Mouse (Mus musculus): ENCODE results near the gene Cep112. TPM values are rescaled to one million over a fixed set of nuclear protein-coding genes. Genes with fewer than 3 reads are reported as not detected.

Cep112 gene
- polyA plus RNA-seq, 1 experiment from 2014 or later, result 17.4 TPM

DNA sequence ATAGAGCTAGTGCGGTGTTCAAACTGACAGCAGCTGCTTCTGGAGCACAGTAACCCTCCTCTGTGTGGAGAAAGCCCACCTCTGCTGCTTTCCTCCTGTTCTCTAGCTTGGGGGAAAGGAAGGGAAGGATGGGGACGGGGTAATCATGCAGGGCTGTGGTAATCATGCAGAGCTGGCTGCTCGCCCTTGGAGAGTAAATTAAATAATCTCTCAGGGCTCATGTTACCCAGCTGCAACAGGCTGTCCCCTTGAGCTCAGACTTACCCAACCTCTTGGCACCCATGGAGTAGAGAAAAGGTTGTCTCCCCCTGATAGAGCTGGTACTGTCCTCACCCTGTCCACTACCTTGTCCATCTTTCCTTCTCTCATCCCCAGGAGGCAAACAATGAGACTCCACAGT, 345.1 kb downstream of the Cep112 start:
- Histone ChIP-seq H3K4me1 (ENCODE audit: control insufficient read depth, insufficient read depth, low read length) (peaks cover 8% of the 10 kb centered on the region; the same call in 1 of the 2 replicates), H3K27ac (replicated peaks; ENCODE audit: low read depth, low read length) (no peak overlapping the region), H3K9ac (ENCODE audit: low read depth, low read length) (no peak overlapping the region), H3K9me3 (ENCODE audit: control insufficient read depth, low read length) (no peaks in the 10 kb centered on the region), H3K4me2 (ENCODE audit: low read depth, low read length) (no peak overlapping the region), H3K27me3 (replicated peaks; ENCODE audit: control insufficient read depth, insufficient read depth, low read length) (no peaks in the 10 kb centered on the region), H3K4me3 (ENCODE audit: low read depth, low read length) (no peak overlapping the region), H3K36me3 (ENCODE audit: control insufficient read depth, insufficient read depth, low read length) (no peaks in the 10 kb centered on the region)
- WGBS, result 30% methylated on average over 3 of the region's 3 CpGs
- ATAC-seq (ENCODE audit: low read depth), result peak; percentile 74
- peak; percentile 64 for DNase-seq (ENCODE audit: low spot score)

DNA sequence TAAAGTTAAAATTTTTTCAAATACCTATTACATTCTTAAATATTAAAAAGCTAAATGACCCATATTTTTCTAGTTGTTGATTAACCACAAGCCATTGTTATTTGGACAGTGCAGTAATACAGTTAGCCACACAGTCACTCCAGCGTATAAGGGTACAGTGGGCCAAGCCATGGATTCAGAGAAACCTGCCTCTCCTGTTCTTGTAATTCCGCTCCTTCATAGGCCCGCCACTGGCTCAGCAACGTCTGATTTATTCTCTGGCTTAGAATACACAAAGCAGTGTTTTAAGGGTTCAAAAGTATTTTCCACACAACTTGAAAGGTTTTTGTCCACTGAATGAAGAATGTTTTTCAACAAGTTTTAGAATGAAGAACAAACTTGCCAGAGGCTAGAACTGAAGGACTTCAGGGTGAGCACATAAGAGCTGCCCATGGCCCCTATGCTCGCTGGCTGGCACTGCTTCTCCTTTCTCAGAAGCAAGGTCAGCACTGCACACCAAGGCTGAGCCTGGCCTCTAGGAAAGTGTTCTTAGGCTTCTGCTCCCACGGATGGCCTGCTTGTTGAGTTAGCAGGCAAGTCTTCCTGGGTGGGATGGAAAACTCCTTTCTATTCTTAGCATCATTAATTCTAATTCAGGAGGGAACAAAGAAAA, 349.2 kb downstream of the Cep112 start:
- Histone ChIP-seq H3K9me3 (ENCODE audit: control insufficient read depth, low read length) (no peaks in the 10 kb centered on the region), H3K36me3 (ENCODE audit: control insufficient read depth, insufficient read depth, low read length) (no peaks in the 10 kb centered on the region), H3K27ac (replicated peaks; ENCODE audit: low read depth, low read length) (no peak overlapping the region), H3K4me3 (ENCODE audit: low read depth, low read length) (no peak overlapping the region), H3K4me2 (ENCODE audit: low read depth, low read length) (no peak overlapping the region), H3K27me3 (replicated peaks; ENCODE audit: control insufficient read depth, insufficient read depth, low read length) (no peaks in the 10 kb centered on the region), H3K9ac (ENCODE audit: low read depth, low read length) (no peak overlapping the region), H3K4me1 (ENCODE audit: control insufficient read depth, insufficient read depth, low read length) (peaks cover 8% of the 10 kb centered on the region; the same call in 1 of the 2 replicates)
- WGBS, result 57% methylated on average over 6 of the region's 6 CpGs
- ATAC-seq (ENCODE audit: low read depth) (no peak), DNase-seq (ENCODE audit: low spot score) (no peak)

DNA sequence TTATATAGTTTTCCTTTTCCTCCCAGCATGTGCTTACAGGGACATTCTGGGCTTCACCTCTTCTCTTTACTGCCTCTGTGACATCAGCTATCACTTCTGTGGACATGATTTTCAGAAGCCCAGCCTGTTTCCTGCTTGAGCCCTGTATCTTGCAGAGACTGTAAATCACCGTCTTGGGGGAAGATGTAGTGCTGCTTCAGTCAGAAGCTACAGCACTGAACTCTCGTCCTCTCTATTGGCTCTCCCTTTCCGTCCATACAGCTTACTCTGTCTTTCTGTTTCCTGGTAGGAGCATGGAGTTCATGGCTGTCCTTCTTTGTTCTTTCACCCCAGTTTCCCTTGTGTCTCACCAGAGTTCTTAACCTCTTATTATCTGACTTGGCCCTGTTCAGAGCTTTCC, 352.2 kb downstream of the Cep112 start:
- no peak for ATAC-seq (ENCODE audit: low read depth)
- 64% methylated on average over 3 of the region's 3 CpGs for WGBS

DNA sequence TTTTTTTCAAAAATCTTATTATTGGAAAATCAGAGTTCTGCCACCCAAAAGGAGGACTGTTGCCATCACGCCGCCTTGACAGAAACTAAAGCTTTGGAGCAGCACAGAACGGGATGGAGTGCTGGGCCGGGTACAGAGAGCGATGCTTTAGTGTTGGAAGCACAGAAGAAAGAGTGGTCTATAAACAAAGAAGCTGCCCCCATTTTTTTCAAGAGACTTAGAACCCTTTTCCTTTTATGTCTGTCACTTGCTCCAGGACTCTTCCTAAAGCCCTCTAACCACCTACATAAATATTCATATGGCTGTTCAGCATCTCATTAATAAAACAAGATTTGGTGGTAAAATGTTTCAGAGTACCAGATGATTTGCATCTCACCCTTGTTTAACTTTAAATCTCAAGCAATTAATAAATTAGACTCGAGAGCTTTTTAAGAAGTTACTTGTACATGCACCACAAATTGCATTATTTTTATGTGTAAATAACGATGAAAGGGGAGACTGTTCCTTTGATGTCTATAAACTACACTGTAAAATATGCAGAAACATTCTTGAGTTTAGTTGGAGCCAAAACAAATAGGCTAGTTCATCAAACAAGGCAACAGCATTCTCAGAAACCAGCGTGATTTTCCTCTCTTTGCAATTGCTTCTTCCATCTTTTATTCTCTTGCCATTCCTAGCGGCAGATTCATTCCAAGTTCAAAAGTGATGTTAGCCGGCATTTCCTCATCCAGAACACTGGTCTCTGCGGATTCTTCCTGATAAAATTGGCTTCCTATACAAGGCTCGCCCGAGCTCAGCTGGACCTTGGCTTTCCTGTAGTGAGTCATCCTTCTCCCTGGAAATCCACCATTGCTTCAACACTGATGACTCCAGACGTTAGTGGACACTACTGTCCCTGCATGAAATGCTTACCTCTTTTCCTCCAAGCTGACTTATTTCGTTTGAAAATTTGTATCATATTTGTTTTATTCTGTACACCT, 355.6 kb downstream of the Cep112 start:
- DNase-seq (ENCODE audit: low spot score) (no peak), ATAC-seq (ENCODE audit: low read depth) (no peak)
- Histone ChIP-seq H3K27me3 (replicated peaks; ENCODE audit: control insufficient read depth, insufficient read depth, low read length) (no peaks in the 10 kb centered on the region), H3K9ac (ENCODE audit: low read depth, low read length) (no peak overlapping the region), H3K36me3 (ENCODE audit: control insufficient read depth, insufficient read depth, low read length) (no peaks in the 10 kb centered on the region), H3K4me1 (ENCODE audit: control insufficient read depth, insufficient read depth, low read length) (no peaks in the 10 kb centered on the region), H3K4me2 (ENCODE audit: low read depth, low read length) (no peak overlapping the region), H3K9me3 (ENCODE audit: control insufficient read depth, low read length) (no peaks in the 10 kb centered on the region), H3K4me3 (ENCODE audit: low read depth, low read length) (no peak overlapping the region), H3K27ac (replicated peaks; ENCODE audit: low read depth, low read length) (no peak overlapping the region)
- 80% methylated on average over 15 of the region's 15 CpGs for WGBS

More for the DNA sequence above, 352.2 kb downstream of the Cep112 start:
- Histone ChIP-seq H3K4me2 (ENCODE audit: low read depth, low read length) (no peak overlapping the region), H3K27ac (replicated peaks; ENCODE audit: low read depth, low read length) (no peak overlapping the region), H3K36me3 (ENCODE audit: control insufficient read depth, insufficient read depth, low read length) (no peaks in the 10 kb centered on the region), H3K27me3 (replicated peaks; ENCODE audit: control insufficient read depth, insufficient read depth, low read length) (no peaks in the 10 kb centered on the region), H3K9ac (ENCODE audit: low read depth, low read length) (no peak overlapping the region), H3K4me3 (ENCODE audit: low read depth, low read length) (no peak overlapping the region), H3K4me1 (ENCODE audit: control insufficient read depth, insufficient read depth, low read length) (no peaks in the 10 kb centered on the region), H3K9me3 (ENCODE audit: control insufficient read depth, low read length) (no peaks in the 10 kb centered on the region)
- DNase-seq (ENCODE audit: low spot score), result no peak

DNA sequence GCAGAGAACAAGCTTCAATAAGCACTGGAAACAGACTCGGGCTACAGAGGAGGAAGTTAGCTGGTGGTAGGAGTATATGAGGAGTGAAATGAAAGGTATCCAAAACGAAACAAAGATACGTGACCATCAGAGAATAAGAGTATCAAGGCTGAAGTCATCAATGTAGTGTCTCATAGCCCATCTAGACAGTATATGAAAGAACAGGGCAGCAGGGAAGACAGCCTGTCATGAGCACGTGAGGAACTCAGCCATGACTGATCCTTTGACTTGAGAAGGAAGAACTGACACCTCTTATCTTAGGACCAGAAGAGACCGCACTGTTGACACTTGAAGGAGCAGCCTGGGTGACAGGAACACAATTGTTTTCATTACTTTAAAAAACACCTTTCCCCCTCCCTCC, 373.4 kb downstream of the Cep112 start:
- DNase-seq (ENCODE audit: low spot score) (no peak), ATAC-seq (ENCODE audit: low read depth) (no peak)
- Histone ChIP-seq H3K4me2 (ENCODE audit: low read depth, low read length) (no peak overlapping the region), H3K9ac (ENCODE audit: low read depth, low read length) (no peak overlapping the region), H3K4me3 (ENCODE audit: low read depth, low read length) (no peak overlapping the region), H3K9me3 (ENCODE audit: control insufficient read depth, low read length) (no peaks in the 10 kb centered on the region), H3K36me3 (ENCODE audit: control insufficient read depth, insufficient read depth, low read length) (no peaks in the 10 kb centered on the region), H3K27me3 (replicated peaks; ENCODE audit: control insufficient read depth, insufficient read depth, low read length) (no peaks in the 10 kb centered on the region), H3K4me1 (ENCODE audit: control insufficient read depth, insufficient read depth, low read length) (peaks cover 4% of the 10 kb centered on the region; the same call in 1 of the 2 replicates), H3K27ac (replicated peaks; ENCODE audit: low read depth, low read length) (no peak overlapping the region)
- WGBS, result 83% methylated on average over 5 of the region's 5 CpGs

DNA sequence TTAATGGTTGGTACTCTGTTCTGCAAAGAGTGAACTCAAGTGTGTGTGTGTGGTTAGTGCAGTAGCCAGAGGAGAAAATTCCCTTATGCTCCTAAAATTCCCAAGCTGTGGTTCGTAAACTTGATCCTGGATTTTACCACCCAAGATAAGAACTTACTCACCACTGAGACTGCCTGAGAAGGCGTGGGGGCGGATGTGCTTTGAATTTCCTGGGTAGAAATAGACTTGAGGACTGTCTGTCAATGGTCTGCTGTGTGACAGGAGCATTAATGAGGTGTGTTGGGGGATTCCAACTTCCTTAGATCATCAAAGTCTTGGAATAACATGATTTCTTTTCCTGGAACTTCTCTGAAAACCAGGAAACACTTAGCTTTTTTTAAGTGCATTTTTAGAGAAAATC, 374.7 kb downstream of the Cep112 start:
- no peak overlapping the region for H3K27ac ChIP-seq (replicated peaks; ENCODE audit: low read depth, low read length)

DNA sequence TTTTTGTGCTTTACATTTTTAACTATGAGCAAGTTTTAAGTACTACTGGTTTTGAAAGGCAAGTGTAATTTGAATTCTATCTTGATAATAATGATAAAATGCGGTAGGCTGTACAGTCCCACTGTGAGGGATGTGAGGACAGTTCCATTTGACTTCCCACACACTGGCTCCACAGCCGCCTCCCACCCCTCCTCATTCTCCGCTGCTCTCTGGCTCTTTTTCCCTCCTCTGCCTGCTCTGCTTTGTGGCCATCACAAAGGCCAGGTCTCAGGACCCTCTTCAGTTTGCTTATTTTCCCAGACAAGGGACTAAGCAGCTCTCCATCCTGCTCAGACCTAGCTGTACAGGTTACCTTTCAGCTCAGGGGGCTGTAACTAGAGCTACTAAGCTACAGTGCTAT, 379.0 kb downstream of the Cep112 start:
- no peak overlapping the region for H3K27ac ChIP-seq (replicated peaks; ENCODE audit: low read depth, low read length)
- ATAC-seq (ENCODE audit: low read depth) (no peak), DNase-seq (ENCODE audit: low spot score) (no peak)
- no peaks in the 10 kb centered on the region for H3K36me3 ChIP-seq (ENCODE audit: control insufficient read depth, insufficient read depth, low read length)
- no peak overlapping the region for H3K9ac ChIP-seq (ENCODE audit: low read depth, low read length)
- 73% methylated on average over 3 of the region's 3 CpGs for whole genome bisulfite sequencing
- no peak overlapping the region for H3K4me2 ChIP-seq (ENCODE audit: low read depth, low read length)
- H3K9me3 ChIP-seq (ENCODE audit: control insufficient read depth, low read length), result no peaks in the 10 kb centered on the region
- H3K4me3 ChIP-seq (ENCODE audit: low read depth, low read length), result no peak overlapping the region
- no peaks in the 10 kb centered on the region for H3K27me3 ChIP-seq (replicated peaks; ENCODE audit: control insufficient read depth, insufficient read depth, low read length)
- peaks cover 4% of the 10 kb centered on the region; the same call in 1 of the 2 replicates for H3K4me1 ChIP-seq (ENCODE audit: control insufficient read depth, insufficient read depth, low read length)

More for the DNA sequence above, 374.7 kb downstream of the Cep112 start:
- Histone ChIP-seq H3K4me1 (ENCODE audit: control insufficient read depth, insufficient read depth, low read length) (peaks cover 4% of the 10 kb centered on the region; the same call in 1 of the 2 replicates), H3K4me2 (ENCODE audit: low read depth, low read length) (no peak overlapping the region), H3K36me3 (ENCODE audit: control insufficient read depth, insufficient read depth, low read length) (no peaks in the 10 kb centered on the region), H3K9me3 (ENCODE audit: control insufficient read depth, low read length) (no peaks in the 10 kb centered on the region), H3K27me3 (replicated peaks; ENCODE audit: control insufficient read depth, insufficient read depth, low read length) (no peaks in the 10 kb centered on the region), H3K9ac (ENCODE audit: low read depth, low read length) (no peak overlapping the region), H3K4me3 (ENCODE audit: low read depth, low read length) (no peak overlapping the region)
- DNase-seq (ENCODE audit: low spot score), result no peak
- WGBS, result 43% methylated on average over 3 of the region's 3 CpGs
- ATAC-seq (ENCODE audit: low read depth), result no peak

DNA sequence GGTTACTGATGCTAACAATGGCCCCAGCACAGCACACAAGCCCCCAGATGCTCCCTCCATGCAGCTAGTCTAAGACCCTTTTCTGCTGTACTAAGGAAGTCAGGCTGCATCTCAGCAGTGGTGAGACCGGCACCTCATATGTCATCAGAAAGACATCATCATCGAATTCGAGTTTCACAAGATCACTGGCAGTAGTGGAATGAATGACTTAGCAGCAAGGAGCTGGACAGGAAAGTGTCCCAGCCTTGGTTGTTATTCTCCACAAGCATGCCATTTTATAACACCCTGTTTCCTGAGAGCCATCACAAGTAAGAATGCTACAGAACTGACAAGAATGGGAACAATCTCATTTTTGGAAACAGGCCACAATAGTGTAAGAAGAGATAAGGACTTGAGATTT, 381.0 kb downstream of the Cep112 start:
- 75% methylated on average over 3 of the region's 3 CpGs for WGBS
- ATAC-seq (ENCODE audit: low read depth) (no peak), DNase-seq (ENCODE audit: low spot score) (no peak)
- no peaks in the 10 kb centered on the region for H3K4me1 ChIP-seq (ENCODE audit: control insufficient read depth, insufficient read depth, low read length)
- H3K9ac ChIP-seq (ENCODE audit: low read depth, low read length), result no peak overlapping the region
- no peak overlapping the region for H3K4me2 ChIP-seq (ENCODE audit: low read depth, low read length)
- H3K36me3 ChIP-seq (ENCODE audit: control insufficient read depth, insufficient read depth, low read length), result no peaks in the 10 kb centered on the region
- H3K27ac ChIP-seq (replicated peaks; ENCODE audit: low read depth, low read length), result no peak overlapping the region
- no peak overlapping the region for H3K4me3 ChIP-seq (ENCODE audit: low read depth, low read length)
- no peaks in the 10 kb centered on the region for H3K27me3 ChIP-seq (replicated peaks; ENCODE audit: control insufficient read depth, insufficient read depth, low read length)
- H3K9me3 ChIP-seq (ENCODE audit: control insufficient read depth, low read length), result no peaks in the 10 kb centered on the region

All from embryonic facial prominence, embryonic 14.5 days (tissue).